Mouse (Mus musculus) Patski (cell line): Measurements from ENCODE around the gene Gm48551. TPM values are rescaled to one million over a fixed set of nuclear protein-coding genes. Genes with fewer than 3 reads are reported as not detected.

Source experiments
- ATAC-seq: fragments of 100-300 bp; one replicate; pipeline ENCODE4 v1.8.0; 2021
- CTCF ChIA-PET: fragments of 350-600 bp; sonication (Branson Sonifier 250); formaldehyde crosslinking; loops from one replicate; lab custom pipeline; 2022; ENCODE audit warnings: inconsistent platforms; lab: Charles Lee
- POLR2A ChIA-PET: fragments of 350-600 bp; sonication (Branson Sonifier 250); formaldehyde crosslinking; loops from one replicate; lab custom pipeline; 2022; ENCODE audit warnings: antibody characterized with exemption, inconsistent platforms; lab: Charles Lee
- DNase-seq: peaks from one replicate; pipeline ENCODE4 v3.0.0-alpha.2; 2011; ENCODE audit warnings: low read depth, low spot score
- H3K27me3 ChIP-seq: fragments of 371-371 bp; one replicate; pipeline ENCODE4 v1.5.1; 2021
- CTCF ChIP-seq: fragments of 100-300 bp; IDR thresholded peaks from one replicate; pipeline ENCODE4 v1.5.1; 2021
- in situ Hi-C: fragments of 300-500 bp; cut with MboI; formaldehyde crosslinking; loops from 3 replicates; pipeline ENCODE4 v1.11.1; 2018; ENCODE audit warnings: low pct_unique_long_range_greater_than_20kb, mixed read lengths
- polyA plus RNA-seq: library from polyadenylated mRNA; unstranded; gene quantifications from one replicate; pipeline ENCODE4 v1.2.3, GENCODE M21; 2021

Gene Gm48551
- polyA plus RNA-seq, 1 experiment from 2014 or later, result 2.4 TPM

- ATAC-seq (no peak), DNase-seq (no peak)
- ChIA-PET POLR2A (interaction anchor here (0.6 kb wide), 1 partner anchor 31 kb away, joined by 4 read pairs; no protein-coding TSS in a partner anchor), CTCF (no interaction called here)
- H3K27me3 ChIP-seq, result no peaks in the 10 kb centered on the region
- no peak for TF ChIP-seq CTCF
- in situ Hi-C loops, result no loop called here
These were observed 2.2 kb upstream of the Gm48551 start for GRCm38 (mm10) chr10:81382039-81382438.

DNA sequence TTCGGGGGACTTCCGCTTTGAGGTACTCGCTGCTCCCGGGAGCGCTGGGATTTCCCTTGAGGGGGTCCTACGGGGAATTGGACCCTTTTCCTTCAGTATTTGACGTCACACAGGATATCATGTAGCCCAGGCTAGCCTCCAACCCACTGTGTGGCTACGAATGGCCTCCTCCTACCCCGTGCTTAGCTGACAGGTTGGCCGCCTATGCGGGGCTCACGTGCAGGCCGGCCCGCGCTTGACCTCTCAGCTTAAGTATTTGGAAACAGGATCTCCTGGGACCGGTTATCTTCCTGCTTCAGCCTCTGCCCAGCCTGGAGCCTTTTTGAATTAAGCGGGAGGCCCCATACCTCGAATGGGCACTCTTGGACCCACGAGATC, 328 bp downstream of the Gm48551 start:
- ChIA-PET CTCF (interaction anchor here (0.6 to 2.2 kb wide), 3 partner anchors 20 to 66 kb away, joined by 3 to 12 read pairs (median 3); no protein-coding TSS in a partner anchor), POLR2A (interaction anchor here (1.3 to 1.7 kb wide), 2 partner anchors 9 to 23 kb away, joined by 3 to 4 read pairs; no protein-coding TSS in a partner anchor)
- no peak for TF ChIP-seq CTCF
- in situ Hi-C loops, result no loop called here
- no peaks in the 10 kb centered on the region for H3K27me3 ChIP-seq
- ATAC-seq, result no peak
- DNase-seq, result no peak

DNA sequence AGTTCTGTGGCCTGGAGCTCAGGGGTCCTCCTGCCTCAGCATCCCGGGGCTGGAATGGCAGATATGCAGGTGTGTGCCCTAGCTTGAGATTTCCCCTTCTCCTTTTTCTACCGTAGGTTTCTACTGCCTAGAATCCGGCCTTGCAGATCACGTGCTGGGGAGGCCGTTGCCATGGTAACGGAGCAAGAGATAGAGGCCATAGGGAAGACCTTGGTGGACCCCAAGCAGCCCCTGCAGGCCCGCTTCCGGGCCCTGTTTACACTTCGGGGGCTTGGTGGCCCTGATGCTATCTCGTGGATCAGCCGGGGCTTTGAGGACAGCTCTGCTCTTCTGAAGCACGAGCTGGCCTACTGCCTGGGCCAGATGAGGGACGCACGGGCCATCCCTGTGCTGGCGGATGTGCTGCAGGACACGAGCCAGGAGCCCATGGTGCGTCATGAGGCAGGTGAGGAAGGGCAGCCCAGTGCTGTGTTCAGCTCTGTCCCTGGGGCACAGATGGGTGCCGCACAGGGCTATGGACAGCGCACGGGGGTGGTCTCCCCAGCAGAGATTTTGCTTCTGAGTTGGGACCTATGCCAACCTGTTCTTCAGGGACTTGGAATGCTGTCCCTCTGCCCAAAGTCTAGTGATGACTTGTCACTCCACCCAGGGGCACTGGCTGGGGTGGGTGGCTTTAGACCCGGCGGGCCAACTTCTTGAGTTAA, 1.5 kb downstream of the Gm48551 start:
- CTCF ChIA-PET, result interaction anchor here (0.9 to 2.2 kb wide), 2 partner anchors 19 to 65 kb away, joined by 3 to 12 read pairs; no protein-coding TSS in a partner anchor
- in situ Hi-C loops, result no loop called here
- no peak for TF ChIP-seq CTCF
- ATAC-seq (no peak), DNase-seq (no peak)
- H3K27me3 ChIP-seq, result no peaks in the 10 kb centered on the region
- POLR2A ChIA-PET, result interaction anchor here (1.3 to 1.7 kb wide), 2 partner anchors 8 to 22 kb away, joined by 3 to 4 read pairs; no protein-coding TSS in a partner anchor

DNA sequence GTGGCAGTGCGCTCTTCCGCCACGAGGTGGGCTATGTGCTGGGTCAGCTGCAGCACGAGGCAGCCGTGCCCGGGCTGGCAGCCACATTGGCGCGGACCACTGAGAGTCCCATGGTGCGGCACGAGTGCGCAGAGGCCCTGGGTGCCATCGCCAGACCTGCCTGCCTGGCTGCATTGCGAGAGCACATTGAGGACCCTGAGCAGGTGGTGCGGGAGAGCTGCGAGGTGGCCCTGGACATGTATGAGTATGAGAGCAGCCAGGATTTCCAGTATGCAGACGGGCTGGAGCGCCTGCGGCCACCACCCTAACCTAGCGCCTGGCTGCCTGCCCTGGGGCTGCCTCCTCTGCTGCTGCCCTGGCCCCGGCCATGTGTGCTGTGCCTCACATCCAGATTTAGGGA, 3.5 kb downstream of the Gm48551 start:
- DNase-seq (no peak), ATAC-seq (no peak)
- in situ Hi-C loops, result no loop called here
- TF ChIP-seq CTCF, result no peak
- ChIA-PET POLR2A (no interaction called here), CTCF (interaction anchor here (0.7 to 1.4 kb wide), 2 partner anchors 14 to 62 kb away, joined by 3 read pairs; no protein-coding TSS in a partner anchor)
- H3K27me3 ChIP-seq, result no peaks in the 10 kb centered on the region

DNA sequence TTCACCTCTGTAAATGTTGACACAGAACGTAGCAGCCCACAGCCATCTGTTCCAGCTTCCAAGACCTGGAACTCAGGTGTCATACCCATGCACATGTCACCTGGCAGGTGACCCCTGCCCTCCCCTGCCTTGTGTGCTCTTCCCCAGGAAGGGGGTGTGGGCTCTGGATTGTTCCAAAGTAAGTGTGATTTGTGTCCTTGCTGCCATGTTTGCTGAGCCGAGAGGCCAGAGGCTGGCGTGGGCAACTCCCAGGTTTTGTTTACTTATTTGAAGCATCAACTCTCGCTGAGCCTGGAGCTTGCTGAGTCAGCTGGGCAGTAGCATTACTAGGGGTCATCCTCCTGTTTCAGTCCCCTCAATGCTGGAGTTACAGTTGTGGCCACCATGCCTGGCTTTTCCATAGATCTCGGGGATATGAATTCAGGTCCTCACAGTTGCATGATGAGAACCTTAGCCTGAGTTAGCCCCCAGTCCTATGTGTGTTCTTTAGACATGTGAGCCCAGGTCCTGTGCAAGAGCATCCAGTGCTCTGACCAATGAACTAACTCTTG, 4.3 kb downstream of the Gm48551 start, which contains the start of gene Gm48552:
Gene Gm48552 (plus strand): TSS at position 501 of the 551 bp plus-strand sequence.
- CTCF ChIA-PET, result interaction anchor here (1.4 to 1.9 kb wide), 3 partner anchors 13 to 62 kb away, joined by 3 to 18 read pairs (median 5); no protein-coding TSS in a partner anchor
- no peak for TF ChIP-seq CTCF
- POLR2A ChIA-PET, result no interaction called here
- ATAC-seq (no peak), DNase-seq (no peak)
- no peaks in the 10 kb centered on the region for H3K27me3 ChIP-seq
- in situ Hi-C loops, result no loop called here

DNA sequence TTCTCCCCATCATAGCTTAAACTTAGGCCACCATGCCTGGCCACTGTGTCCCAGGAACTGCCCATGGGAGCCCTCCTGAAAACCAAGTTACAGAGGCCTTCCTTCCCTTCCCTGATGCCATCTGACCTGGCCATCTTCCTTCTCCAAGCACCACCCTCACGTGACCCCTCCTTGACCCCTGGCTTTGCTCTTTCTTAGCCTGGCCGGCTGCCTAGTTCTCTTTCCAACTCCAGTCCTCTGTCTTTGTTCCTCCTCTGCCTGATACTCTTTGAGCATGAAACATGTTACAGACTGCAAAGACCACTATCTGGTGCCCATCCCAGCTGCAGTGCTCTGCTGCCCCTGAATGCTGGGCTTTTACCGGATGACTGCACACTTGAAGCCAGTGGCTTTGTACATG, 5.1 kb downstream of the Gm48551 start:
- CTCF ChIA-PET, result interaction anchor here (0.6 to 1.9 kb wide), 6 partner anchors 13 to 92 kb away, joined by 3 to 18 read pairs (median 4); no protein-coding TSS in a partner anchor

GRCm38 (mm10) chr10:81389801-81390677, 5.8 kb downstream of the Gm48551 start:
- DNase-seq (no peak), ATAC-seq (peak; percentile 56)
- ChIA-PET CTCF (interaction anchor here (0.6 to 1.9 kb wide), 12 partner anchors 9 to 244 kb away, joined by 3 to 18 read pairs (median 4); partner anchors contain the start of genes Fzr1 and Pip5k1c), POLR2A (interaction anchor here (1.0 kb wide), 1 partner anchor 61 kb away, joined by 3 read pairs; no protein-coding TSS in a partner anchor)
- no peak for TF ChIP-seq CTCF
- in situ Hi-C loops, result loop anchor here (5.0 kb wide), 1 partner anchor 52 kb away; no protein-coding TSS in a partner anchor
- no peaks in the 10 kb centered on the region for H3K27me3 ChIP-seq

More for the DNA sequence above, 5.1 kb downstream of the Gm48551 start:
- in situ Hi-C loops, result no loop called here
- H3K27me3 ChIP-seq, result no peaks in the 10 kb centered on the region
- ATAC-seq (no peak), DNase-seq (no peak)
- POLR2A ChIA-PET, result interaction anchor here (1.0 kb wide), 1 partner anchor 62 kb away, joined by 3 read pairs; no protein-coding TSS in a partner anchor
- no peak for TF ChIP-seq CTCF

- DNase-seq (no peak), ATAC-seq (no peak)
- no peaks in the 10 kb centered on the region for H3K27me3 ChIP-seq
- ChIA-PET POLR2A (no interaction called here), CTCF (interaction anchor here (0.9 to 1.9 kb wide), 5 partner anchors 11 to 98 kb away, joined by 3 to 18 read pairs (median 4); partner anchors contain the start of gene Pip5k1c)
- TF ChIP-seq CTCF, result no peak
- in situ Hi-C loops, result loop anchor here (5.0 kb wide), 1 partner anchor 52 kb away; no protein-coding TSS in a partner anchor
These were observed 6.4 kb downstream of the Gm48551 start for GRCm38 (mm10) chr10:81390678-81390965.

DNA sequence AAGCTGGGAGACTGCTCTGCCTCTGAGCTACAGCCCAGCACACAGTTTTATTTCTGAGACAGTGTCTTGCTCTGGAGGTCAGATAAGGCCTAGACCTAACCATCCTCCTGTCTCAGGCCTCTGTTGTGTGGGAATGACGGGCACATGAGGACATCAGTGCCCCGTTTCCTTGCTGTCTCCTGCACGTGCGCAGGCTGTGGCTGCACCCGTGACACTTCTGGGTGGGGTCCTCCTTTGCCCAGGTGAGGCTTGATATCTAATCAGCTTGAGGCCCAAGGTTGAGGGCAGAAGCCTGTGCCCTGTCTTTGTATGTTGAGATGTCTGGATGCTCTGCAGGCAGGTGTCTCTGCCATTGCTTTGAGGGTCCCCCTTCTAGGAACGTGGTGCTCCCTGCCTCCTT, 8.0 kb downstream of the Gm48551 start:
- no peaks in the 10 kb centered on the region for H3K27me3 ChIP-seq
- DNase-seq (no peak), ATAC-seq (no peak)
- POLR2A ChIA-PET, result interaction anchor here (0.8 to 0.9 kb wide), 2 partner anchors 11 to 35 kb away, joined by 3 read pairs; partner anchors contain the start of gene Mfsd12
- in situ Hi-C loops, result loop anchor here (5.0 kb wide), 1 partner anchor 50 kb away; no protein-coding TSS in a partner anchor
- TF ChIP-seq CTCF, result no peak
- CTCF ChIA-PET, result interaction anchor here (4.5 kb wide), 1 partner anchor 59 kb away, joined by 24 read pairs; no protein-coding TSS in a partner anchor
